Mouse (Mus musculus): ENCODE data around the gene Rbms1.

The Rbms1 gene

DNA sequence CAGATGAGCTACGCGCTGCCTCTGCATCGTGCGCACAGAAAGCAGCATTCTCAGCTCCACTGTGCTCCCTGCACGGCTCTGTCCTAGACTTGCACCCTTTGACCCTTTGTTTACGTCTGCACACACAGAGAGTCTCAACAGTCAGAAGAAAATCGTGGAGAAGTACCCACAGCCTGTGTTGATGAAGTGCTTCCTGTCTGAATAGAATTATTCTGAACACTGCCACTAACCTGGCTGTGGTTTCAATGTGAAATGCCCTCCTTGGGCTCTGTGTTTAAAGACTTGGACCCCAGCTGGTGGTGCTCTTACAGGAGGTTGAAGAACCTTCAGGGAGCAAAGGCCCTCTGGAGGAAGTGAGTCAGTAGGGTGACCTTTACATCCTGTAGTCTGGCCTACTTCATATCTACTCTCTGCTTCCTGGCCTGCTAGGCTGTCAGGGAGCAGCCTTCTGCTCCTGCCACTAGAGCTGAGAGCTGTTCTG is 153.5 kb downstream of the Rbms1 start:
- DNase-seq (ENCODE audit: low read depth) = peak; percentile 43

DNA sequence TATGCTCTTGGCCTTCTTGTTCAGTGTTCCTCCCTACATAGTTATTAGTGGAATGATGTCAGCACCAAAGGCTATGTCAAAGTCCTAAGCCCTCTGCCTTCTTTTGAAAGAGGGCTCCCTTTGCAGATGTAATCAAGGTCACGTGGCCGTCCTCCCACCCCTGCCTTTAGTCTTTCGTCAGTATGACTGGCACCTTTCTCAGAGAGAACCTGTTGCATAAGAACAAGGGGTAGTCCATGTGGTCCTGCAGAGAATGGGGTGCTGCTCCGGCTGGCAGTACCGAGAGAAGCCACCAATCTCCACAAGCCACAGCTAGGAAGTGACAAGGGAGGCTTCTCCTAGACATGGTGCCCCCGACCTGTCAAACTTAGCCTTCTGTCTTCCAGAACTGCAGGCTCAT is 154.2 kb downstream of the Rbms1 start:
- DNase-seq (ENCODE audit: low read depth) = no peak

DNA sequence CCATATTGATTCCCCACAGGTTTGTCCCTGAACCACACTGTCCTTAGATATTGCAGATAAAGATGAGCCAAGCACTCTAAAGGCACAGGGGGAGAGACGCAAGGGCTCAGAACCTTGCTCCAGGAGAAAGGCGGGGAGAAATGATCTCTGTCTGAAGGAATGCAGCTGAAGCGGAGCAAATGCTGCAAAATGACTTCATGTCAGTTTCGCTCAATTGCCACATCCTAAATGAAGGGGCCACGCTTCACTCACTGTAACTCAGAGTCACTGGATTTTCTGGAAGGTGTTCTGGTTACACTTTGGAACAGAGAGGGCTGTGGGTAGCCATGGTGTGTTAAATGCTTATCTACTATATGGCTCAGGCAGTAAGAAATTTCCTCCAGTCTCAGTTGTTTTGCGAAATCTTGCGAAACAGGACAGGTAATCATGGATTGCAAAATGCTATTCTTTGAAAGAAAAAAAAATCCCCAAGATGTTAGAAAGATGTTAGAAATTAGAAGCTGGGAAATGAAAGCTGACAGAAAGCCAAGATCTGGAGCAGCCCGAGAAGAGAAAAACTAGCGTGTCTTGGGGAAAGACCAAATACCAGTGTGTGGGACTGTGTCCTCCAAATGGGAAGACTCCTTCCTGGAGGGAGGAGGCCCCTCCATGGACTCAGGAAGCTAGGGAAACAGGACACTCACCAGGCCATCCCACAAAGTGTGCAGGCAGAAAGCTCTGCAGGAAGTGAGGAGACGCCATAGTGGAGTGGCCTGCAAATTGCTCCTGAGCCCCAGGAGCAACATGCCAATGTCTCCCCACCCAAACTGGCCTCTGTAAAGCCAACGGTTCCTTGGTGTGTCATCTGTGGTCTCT is 155.4 kb downstream of the Rbms1 start:
- DNase-seq (ENCODE audit: low read depth) = no peak

DNA sequence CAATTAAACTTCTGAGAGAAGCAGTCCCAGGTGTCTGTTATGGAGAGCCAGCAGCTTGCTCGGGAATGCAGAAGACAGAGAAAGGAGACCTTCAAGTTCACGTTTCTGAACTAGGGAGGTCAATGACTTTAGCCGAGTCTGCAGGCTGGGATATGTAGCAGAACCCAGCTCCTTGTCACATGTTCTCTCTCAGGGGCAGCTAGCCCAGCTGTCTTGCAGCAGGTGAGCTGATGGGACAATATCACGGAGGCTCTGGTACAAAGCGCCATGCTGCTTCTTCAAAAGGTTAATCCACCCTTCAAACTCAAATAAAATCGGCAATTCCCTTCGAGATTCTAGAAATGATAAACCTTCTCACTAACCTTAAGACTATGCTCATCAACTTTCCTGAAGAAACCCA is 158.2 kb downstream of the Rbms1 start:
- DNase-seq (ENCODE audit: low read depth) = no peak

DNA sequence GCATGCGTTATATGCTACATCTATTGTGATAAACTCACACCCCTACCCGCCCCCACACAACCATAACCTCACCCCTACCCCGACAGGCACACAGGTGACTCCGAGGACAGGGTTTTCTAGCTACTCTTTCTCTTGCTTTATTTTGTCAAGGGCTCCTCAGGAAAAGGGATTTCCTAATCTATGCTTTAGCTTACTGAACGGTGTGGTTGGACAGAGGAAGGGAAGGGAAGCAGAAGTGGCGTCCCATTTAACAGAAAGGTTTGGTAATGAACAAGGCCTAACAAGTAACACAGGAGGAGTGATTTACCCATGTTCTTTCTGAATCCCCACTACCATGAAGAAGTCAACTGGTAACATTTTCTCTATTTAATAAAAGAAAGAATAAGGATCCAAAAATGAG is 159.6 kb downstream of the Rbms1 start:
- DNase-seq (ENCODE audit: low read depth) = no peak

DNA sequence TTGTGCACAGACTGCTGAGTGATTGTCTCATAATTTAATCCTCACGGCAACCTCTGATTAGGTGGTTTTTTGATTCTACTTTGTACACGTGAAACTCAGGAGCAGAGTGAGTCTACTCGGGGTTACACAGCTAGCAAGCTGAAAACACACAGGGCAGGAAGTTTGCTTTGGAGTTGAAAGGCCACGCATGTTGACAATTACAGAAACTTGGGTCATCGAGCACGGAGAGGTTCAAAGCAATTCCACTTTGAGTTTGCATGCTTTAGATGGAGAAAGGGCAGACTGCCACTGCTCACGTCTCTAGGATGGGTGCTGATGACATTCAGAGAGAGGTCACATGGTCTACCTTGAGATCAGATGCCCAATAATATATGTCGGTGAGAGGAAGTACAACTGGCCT is 160.2 kb downstream of the Rbms1 start:
- DNase-seq (ENCODE audit: low read depth) = peak; percentile 37

DNA sequence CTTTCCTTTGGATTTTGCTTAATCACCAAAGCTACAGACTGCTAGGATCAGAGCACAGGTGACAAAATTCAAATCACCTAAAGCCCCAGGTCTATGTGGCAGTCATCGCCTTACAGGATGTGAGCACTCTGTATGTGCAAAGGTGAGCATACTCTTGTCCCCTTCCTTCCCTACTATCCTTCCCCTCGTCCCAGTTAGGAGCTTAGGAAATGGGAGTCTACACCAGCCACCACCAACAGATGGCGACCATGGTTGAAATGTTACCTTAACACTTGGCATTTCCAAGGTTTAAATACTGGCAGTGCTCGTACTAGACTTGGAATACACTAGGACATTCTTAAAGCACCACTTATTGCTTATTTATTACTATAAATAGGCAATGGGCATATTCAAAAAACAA is 160.8 kb downstream of the Rbms1 start:
- DNase-seq (ENCODE audit: low read depth) = no peak

DNA sequence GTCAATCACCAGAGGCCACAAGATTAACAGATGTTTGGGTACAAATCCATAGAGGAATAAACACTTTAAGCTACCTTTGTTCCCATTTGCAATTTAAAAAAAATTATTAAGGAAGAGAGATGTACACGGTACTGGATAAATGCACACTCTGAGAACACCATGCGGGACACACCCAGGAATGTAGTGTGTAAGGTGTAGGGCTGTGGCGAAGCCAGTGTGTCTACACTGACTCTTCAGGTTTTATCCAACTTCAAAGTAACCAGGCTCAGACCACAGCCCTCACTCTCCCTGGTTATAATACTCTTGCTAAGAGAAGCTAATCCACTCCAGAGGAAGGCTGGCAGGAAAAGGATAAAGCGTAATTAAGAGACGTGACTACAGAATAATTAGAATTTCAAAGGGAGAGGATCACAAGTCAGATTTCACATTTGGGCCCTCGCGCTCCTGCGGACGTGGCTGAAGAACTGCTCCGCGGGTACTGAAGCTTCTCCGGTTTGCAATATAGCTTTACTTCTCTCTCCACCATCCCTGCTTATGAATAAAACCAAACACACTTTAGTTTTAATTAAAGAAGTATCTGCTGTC is 161.3 kb downstream of the Rbms1 start:
- no peak for DNase-seq (ENCODE audit: low read depth)

DNA sequence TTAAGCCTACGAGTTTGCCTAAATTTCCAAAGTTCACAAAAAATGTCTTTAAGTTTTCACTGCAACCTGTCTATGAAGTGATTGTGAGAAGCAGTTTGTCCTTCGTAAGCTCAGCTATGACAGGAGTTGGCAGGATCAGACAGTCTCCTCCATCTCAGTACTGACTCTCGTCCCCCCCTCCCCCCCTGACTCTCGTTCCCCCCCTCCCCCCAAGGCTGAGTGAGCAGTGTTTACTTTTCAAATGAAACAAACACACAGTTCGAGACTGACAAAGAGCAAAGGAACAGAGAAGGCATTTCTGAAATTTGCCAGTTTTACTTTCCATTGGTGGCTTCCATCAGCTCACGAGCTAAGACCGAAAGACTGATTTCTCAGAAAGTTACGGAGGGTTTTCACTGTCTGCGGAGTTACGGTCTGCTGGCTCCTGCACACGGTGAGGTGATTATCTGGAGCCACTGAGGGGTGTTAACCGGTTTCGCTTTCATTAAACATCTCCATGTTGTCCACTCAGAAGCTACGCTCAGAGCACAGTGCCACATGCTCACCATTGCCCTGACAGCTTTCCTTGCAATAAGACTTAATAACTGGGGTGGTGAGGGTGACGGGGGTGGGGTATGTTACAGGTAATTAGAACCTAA is 162.0 kb downstream of the Rbms1 start:
- no peak for DNase-seq (ENCODE audit: low read depth)

DNA sequence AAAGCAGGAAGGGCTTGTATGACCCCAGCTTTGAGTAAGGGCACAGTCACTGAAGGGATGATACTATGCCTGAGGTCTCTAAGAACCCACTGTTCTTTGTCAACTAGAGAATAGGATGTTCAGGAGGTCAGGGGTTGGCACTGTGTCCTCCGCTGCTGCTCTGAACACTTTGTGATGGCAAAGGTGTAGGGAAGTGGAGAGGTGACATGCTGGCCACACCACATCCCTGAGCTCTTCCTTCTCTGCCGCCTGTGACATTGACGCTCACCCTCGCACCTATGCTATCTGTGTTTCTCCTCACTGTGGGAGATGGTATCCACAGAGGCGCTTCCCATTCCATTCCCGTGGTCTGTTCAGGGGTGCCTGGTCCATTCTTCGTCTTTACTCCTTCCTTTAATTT is 163.2 kb downstream of the Rbms1 start:
- DNase-seq (ENCODE audit: low read depth) = no peak

DNA sequence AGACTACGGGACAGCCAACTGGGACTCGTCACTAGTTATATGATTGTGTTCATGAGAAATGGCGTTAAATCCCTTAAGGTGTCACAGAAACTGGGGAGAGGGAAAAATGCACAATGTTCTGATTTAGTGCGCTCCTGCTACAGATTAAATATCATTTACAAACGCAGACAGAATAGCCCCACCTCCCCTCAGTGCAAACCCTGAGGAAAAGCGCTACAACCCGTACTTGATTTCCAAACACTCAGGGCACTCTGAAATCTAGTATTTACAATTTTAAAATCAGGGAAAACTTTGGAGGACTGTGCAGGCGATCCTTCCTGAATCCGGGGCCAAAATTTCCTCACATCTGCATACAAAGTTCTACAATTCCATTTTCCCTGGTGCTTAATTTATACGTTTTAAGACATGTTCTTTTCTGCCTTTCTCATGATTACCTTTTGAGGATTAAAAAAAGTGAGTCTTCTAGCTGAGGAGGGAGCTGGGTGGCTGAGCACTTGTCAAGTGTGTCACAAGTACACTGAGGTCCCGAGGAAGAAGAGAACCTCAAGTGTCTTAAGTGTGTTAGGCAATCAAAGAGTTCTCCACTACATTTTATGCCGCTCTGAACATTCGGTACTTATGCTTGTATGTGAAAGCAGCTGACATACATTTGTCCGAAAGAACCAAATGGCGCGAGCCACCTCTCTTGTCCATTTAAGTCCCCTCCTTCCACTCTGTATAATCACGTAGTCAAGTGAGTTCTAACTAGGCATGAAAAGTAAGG is 164.0 kb downstream of the Rbms1 start:
- DNase-seq (ENCODE audit: low read depth) = no peak

DNA sequence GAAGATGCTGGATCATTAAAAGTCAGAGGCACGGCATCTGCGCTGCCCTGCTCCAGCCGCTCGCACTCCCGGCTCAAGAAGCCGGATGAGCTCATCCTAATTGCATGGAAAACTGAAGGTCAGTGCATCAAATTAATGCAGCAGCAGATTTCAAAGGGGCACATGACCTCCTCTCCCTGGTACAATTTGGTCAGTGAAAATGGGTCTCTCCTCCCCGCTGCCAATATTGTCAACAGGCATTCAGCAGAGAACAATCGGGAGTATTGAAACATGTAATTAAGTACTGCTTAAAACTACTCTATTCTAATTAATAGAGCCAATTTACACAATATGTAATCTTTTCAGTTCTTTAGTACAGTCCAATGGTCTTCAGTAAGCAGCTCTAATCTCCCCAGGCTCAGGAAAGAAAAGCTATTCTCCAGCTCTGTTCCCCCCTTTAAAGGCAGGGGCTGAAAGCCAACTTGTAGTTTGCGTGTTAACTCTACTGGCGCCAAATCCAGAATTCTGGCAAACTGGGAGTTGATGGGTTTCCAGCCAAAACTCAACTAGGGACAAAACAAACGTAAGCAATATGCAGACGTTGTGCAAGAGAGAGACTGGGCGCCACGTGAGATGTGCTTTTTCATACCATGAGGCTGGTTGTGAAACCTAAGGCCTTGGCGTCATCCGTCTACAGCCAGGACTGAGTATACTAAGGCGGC is 165.9 kb downstream of the Rbms1 start:
- no peak for DNase-seq (ENCODE audit: low read depth)

DNA sequence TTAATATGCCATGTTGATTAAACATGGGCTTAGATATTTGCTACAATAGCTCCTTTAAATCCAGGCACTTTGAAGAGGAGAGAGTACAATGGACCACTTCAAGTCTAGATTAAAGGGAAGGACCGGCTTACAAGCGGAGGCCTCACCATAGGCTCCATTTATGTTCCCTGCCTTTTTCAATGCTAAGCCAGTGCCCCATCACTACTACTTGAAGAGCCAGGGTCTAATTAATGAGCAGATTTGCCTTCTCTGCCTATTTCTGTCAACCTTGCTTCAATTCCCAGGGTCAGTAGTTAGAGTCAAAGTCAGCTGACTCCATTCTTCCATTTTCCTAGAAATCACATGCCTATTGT is 166.4 kb downstream of the Rbms1 start:
- DNase-seq (ENCODE audit: low read depth) = no peak

DNA sequence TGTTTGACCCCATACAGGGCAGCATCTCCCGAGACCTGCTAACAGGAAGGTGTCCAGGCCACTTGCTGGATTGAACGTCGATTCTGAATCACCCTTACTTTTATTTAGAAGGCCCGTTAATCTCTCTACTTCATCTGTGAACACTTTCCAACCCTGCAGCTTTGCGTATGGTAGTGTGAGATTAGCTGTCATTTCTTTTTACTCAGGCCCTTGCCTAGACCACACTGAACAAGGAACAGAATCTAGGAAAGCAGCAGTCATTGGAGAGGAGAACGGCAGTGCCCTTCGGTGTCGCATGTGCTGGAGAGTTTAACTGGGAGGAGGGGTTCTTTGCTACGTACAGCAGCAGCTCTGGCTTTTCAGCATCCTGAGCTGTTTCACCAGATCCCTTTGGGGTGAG is 167.1 kb downstream of the Rbms1 start:
- DNase-seq (ENCODE audit: low read depth) = no peak

DNA sequence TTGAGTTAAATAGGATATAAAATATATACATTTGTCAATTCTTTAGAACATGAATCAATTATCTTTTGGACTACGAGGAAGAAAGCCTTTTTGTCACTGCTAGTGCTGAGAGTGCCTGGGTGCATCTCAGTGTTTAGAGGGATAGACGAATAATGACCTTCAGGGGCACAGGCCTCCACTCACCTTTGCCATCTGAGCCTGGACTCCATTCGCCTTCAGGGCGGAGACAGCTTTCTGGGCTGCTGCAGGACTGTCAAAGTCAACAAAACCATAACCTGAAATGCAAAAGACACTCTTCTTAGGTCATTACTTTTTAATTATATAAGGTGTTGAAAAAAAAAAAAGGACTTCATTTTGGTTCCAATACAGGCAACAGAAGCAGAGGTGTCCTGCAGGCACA is 170.5 kb downstream of the Rbms1 start:
- no peak for DNase-seq (ENCODE audit: low read depth)

DNA sequence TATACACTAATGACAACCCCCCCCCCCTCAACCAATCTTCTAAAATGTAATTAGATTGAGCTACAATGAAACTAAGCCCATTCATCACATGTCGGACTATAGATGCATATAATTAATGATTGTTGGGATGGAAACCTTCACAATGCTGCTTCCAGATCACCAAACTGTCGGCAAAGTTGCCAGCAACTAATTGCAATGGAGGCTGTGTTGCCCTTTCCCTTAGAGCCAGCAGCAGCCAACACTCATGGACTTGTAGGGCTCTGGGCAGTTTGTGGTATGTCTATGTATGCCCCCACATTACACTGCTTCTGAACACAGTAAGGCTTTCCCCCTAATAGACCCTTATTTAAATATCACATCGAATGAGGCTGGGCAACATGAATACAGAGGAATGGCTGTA is 173.9 kb downstream of the Rbms1 start:
- no peak for DNase-seq (ENCODE audit: low read depth)

DNA sequence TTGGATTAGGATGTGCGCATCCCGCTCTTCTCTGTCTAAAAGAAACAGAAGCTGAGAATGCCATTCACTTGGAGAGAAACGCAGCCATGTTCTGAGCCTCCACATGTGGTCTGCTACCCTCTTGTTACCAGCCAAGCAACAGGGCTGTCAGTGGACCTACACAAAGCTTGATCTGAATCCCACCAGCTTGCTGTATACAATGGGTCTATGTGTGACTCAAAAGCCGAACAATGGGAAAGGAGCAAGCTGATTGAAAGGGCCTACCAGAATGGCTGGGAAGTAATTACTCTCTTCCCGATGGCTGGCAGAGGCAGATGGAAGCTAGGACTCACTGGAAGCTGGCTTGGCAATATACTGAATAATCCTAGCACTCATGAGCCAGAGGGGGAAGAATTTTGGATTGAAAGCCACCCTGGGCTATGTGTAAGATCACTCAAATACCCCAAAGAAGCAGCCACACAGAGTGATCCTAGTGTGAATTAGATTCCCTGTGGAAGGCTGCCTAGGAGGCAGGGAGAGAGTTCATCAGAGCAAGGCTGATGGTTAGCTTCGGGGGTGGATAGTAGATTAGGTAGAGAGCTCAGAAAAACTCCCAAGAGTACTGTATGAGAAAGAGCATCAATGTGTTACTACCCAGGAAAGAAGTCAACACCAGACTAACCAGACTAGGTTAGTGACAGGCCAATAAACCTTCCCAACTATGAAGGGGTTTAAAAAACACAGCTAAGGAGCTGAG is 174.7 kb downstream of the Rbms1 start:
- DNase-seq (ENCODE audit: low read depth) = no peak

DNA sequence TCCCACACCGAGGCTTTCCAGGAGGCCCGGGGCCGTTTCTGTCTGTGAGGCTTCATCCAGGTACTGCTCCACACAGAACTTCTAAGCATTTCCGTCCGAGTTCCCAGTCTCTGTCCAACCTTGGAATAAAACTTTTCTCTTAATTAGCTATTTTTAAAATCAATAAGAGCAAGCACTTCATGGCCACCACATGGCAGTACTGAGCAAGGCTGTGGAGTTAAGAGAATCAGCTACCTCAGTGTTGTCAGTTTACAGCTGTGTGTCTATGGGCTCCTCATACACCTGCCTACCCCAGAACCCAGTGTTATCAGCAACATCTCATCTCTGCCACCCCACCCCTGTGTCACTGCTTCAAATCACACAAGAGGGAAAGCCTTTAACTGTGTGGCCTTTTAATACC is 175.9 kb downstream of the Rbms1 start:
- DNase-seq (ENCODE audit: low read depth) = no peak

DNA sequence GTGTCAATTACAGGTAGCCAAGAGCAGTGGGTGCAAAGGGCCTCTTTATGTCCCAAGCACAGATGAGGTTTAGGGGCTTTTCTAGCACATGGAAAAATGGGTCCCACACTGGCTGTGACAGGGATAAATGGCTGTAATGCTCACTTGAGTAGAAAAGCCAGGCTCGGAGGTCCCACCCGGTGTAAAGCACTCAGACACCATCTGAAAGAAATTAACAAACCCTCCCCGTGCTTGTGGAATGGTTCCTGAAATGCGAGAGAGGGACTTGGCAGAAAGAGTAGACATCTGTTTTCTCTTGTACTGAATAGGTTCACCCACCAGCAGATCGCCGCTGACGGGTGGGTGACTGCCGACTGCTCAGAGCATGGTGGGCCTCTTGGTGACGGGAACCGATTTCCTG is 176.7 kb downstream of the Rbms1 start:
- DNase-seq (ENCODE audit: low read depth) = no peak

DNA sequence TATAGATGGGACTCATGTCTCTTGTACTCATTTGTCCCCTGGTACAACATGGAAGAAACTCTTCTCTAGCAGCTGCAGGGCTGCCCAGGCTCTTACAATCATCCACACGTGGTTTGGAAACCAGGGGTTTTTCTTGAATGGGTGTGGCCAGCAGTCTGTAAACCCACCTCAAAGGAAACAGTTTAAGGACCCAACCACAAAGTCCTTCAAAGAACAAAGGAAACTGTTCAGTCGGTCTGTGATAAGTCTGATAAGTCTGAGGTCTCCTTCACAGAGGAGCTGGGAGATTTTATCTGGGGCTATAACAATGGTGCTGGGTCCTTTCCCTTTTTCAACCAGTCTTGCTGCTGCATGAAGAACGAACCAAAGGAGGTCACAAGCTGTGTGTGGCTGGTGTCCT is 188.5 kb downstream of the Rbms1 start:
- DNase-seq (ENCODE audit: low read depth) = peak; percentile 57

DNA sequence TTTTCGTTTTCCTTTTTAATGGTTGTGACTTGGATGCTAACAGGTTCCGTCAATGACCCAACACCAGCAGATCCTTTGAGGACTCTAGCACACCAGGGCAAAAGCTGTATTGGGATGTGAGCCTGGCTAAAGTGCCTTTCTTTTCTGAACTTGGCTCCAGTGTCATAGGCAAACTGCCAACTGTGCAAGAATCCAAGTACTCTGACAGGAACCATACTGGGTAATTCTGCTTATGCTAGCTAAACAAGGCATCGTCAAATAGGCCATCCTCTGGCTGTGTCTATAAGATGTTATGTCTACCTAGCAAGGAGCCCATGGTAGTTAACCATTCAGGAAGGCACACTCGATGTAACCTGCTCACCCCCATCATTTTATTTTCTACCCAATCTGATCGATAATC is 189.4 kb downstream of the Rbms1 start:
- DNase-seq (ENCODE audit: low read depth) = no peak
